Mouse (Mus musculus) layer of hippocampus, adult 8-10 months (tissue): Measurements from ENCODE around the gene Mzt1. TPM values are rescaled to one million over a fixed set of nuclear protein-coding genes. Genes with fewer than 3 reads are reported as not detected.

Source experiments
- DNase-seq, 2 experiments: peaks; one replicate each; pipeline ENCODE4 v3.0.0; 2022; ENCODE audit warnings: low spot score in 2 of 2
- total RNA-seq, 4 experiments: library from RNA; stranded (reverse); gene quantifications; 2 replicates each; pipeline ENCODE4 v1.2.4; 2022

The Mzt1 gene
- total RNA-seq, 4 experiments from 2014 or later = 56.2 to 72.0 (median 64.8) TPM

GRCm38 (mm10) chr14:99018691-99019090 lies 27.2 kb downstream of the Mzt1 start:
- no peak for DNase-seq

- DNase-seq = no peak
Measured at GRCm38 (mm10) chr14:99010920-99011313, 35.0 kb downstream of the Mzt1 start.

- DNase-seq = no peak
Measured at GRCm38 (mm10) chr14:99010224-99010919, 35.6 kb downstream of the Mzt1 start.

- no peak for DNase-seq
Measured at GRCm38 (mm10) chr14:98994218-98994617, 51.7 kb downstream of the Mzt1 start, which contains the start of gene Rpl36a-ps1. Gene Rpl36a-ps1 (minus strand): TSS chr14:98994318.

GRCm38 (mm10) chr14:98992482-98992881 lies 53.5 kb downstream of the Mzt1 start:
- DNase-seq = no peak

GRCm38 (mm10) chr14:98990636-98991035 lies 55.3 kb downstream of the Mzt1 start:
- DNase-seq = no peak

DNA sequence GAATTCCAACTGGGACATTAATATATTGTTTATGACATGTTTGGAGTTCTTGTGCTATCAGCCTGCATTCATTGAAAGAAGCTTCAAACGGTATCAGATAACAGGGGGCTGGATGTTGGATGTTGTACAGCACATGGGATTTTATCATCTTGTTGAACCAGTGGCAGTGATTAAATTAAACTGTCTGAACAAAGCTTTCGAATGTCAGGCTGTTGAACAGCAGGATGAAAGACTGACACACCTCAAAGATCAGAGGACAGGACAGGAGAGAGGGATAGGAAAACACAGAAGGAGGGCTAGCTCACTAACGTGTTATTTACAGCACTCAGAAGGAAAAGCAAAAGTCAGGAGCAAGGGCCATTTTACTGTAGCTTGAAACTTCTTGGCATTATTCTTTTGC lies 56.1 kb downstream of the Mzt1 start:
- no peak for DNase-seq

Other genes with a start within 250 kb of the Mzt1 start
- gene Rpl36a-ps1, start 51.8 kb downstream of the Mzt1 start, total RNA-seq = 1 to 10 TPM; 1.3 to 4.4 (median 2.8) TPM
- gene Bora, start 88 bp upstream of the Mzt1 start, total RNA-seq = 1 to 10 TPM; 2.0 to 3.6 (median 2.1) TPM
- 10 to 100 TPM; 13.3 to 17.2 (median 14.5) TPM for gene Pibf1, start 53.3 kb upstream of the Mzt1 start, total RNA-seq
- 10 to 100 TPM; 16.4 to 24.8 (median 18.4) TPM for gene Dis3, start 53.6 kb upstream of the Mzt1 start, total RNA-seq